Mouse (Mus musculus): ENCODE results near the gene Pde7b.

- TF ChIP-seq POLR2A (IDR thresholded peaks at IDR 0.05; ENCODE audit: extremely low read depth, insufficient read depth, low read length) (no peak), CTCF (IDR thresholded peaks at IDR 0.05; ENCODE audit: extremely low read depth, insufficient read depth, low read length) (no peak)
Observed at GRCm38 (mm10) chr10:20421299-20421883, 303.5 kb downstream of the Pde7b start.
